Mouse (Mus musculus): ENCODE measurements around the gene Zfp536. TPM values are rescaled to one million over a fixed set of nuclear protein-coding genes. Genes with fewer than 3 reads are reported as not detected.

Gene Zfp536
- polyA plus RNA-seq, 1 experiment, result not detected

DNA sequence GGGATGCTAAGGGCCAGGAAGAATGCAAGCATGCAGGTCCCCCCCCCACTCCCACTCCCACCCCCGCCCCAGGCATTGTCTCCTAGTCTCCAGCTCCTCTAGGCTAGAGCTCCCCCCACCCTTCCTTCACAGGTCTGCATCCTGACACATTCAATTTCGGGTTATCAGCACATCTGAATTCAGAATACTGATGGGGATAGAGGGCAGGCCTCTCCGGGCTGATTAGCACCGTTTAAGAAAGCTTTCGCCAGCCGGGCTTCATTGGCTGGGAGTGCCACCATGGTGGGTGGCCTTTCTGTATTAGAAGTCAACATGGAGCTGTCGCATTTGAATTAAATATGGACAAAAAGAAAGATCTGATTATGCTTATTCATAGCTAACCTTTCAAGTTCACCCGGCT, 36.2 kb downstream of the Zfp536 start:
- Histone ChIP-seq H3K27ac (ENCODE audit: control insufficient read depth, insufficient read depth, low read depth, low read length, poor library complexity) (no peak overlapping the region), H3K4me3 (replicated peaks; ENCODE audit: control insufficient read depth, low read depth, low read length) (no peak overlapping the region), H3K4me1 (ENCODE audit: control insufficient read depth, insufficient read depth, low read length) (no peaks in the 10 kb centered on the region)
- WGBS, result 64% methylated on average over 8 of the region's 8 CpGs
- TF ChIP-seq POLR2A (IDR thresholded peaks at IDR 0.05; ENCODE audit: borderline replicate concordance, control insufficient read depth, low read depth, low read length) (no peak), CTCF (IDR thresholded peaks at IDR 0.05; ENCODE audit: control insufficient read depth, insufficient read depth, low read length) (no peak)

GRCm38 (mm10) chr7:37736413-37736720, 37.1 kb downstream of the Zfp536 start:
- no peaks in the 10 kb centered on the region for H3K4me1 ChIP-seq (ENCODE audit: control insufficient read depth, insufficient read depth, low read length)
- WGBS, result 38% methylated on average over 4 of the region's 4 CpGs
- TF ChIP-seq POLR2A (IDR thresholded peaks at IDR 0.05; ENCODE audit: borderline replicate concordance, control insufficient read depth, low read depth, low read length), result no peak
- no peak overlapping the region for H3K27ac ChIP-seq (ENCODE audit: control insufficient read depth, insufficient read depth, low read depth, low read length, poor library complexity)
- no peak overlapping the region for H3K4me3 ChIP-seq (replicated peaks; ENCODE audit: control insufficient read depth, low read depth, low read length)

- WGBS, result 61% methylated on average over 7 of the region's 7 CpGs
- Histone ChIP-seq H3K27ac (ENCODE audit: control insufficient read depth, insufficient read depth, low read depth, low read length, poor library complexity) (no peak overlapping the region), H3K4me3 (replicated peaks; ENCODE audit: control insufficient read depth, low read depth, low read length) (no peak overlapping the region), H3K4me1 (ENCODE audit: control insufficient read depth, insufficient read depth, low read length) (no peaks in the 10 kb centered on the region)
- no peak for TF ChIP-seq CTCF (IDR thresholded peaks at IDR 0.05; ENCODE audit: control insufficient read depth, insufficient read depth, low read length)
- TF ChIP-seq POLR2A (IDR thresholded peaks at IDR 0.05; ENCODE audit: borderline replicate concordance, control insufficient read depth, low read depth, low read length), result no peak
Observed at GRCm38 (mm10) chr7:37735707-37736412, 37.6 kb downstream of the Zfp536 start.

GRCm38 (mm10) chr7:37735101-37735500, 38.3 kb downstream of the Zfp536 start:
- Histone ChIP-seq H3K27ac (ENCODE audit: control insufficient read depth, insufficient read depth, low read depth, low read length, poor library complexity) (no peak overlapping the region), H3K4me3 (replicated peaks; ENCODE audit: control insufficient read depth, low read depth, low read length) (no peak overlapping the region), H3K4me1 (ENCODE audit: control insufficient read depth, insufficient read depth, low read length) (no peaks in the 10 kb centered on the region)
- no peak for TF ChIP-seq CTCF (IDR thresholded peaks at IDR 0.05; ENCODE audit: control insufficient read depth, insufficient read depth, low read length)
- 73% methylated on average over 6 of the region's 6 CpGs for WGBS

GRCm38 (mm10) chr7:37734576-37734975, 38.9 kb downstream of the Zfp536 start:
- no peak for TF ChIP-seq CTCF (IDR thresholded peaks at IDR 0.05; ENCODE audit: control insufficient read depth, insufficient read depth, low read length)
- no peak for TF ChIP-seq POLR2A (IDR thresholded peaks at IDR 0.05; ENCODE audit: borderline replicate concordance, control insufficient read depth, low read depth, low read length)
- 78% methylated on average over 6 of the region's 6 CpGs for WGBS

GRCm38 (mm10) chr7:37733996-37734395, 39.4 kb downstream of the Zfp536 start:
- H3K4me1 ChIP-seq (ENCODE audit: control insufficient read depth, insufficient read depth, low read length), result no peaks in the 10 kb centered on the region
- TF ChIP-seq CTCF (IDR thresholded peaks at IDR 0.05; ENCODE audit: control insufficient read depth, insufficient read depth, low read length) (no peak), POLR2A (IDR thresholded peaks at IDR 0.05; ENCODE audit: borderline replicate concordance, control insufficient read depth, low read depth, low read length) (no peak)
- 87% methylated on average over 4 of the region's 4 CpGs for WGBS
- no peak overlapping the region for H3K27ac ChIP-seq (ENCODE audit: control insufficient read depth, insufficient read depth, low read depth, low read length, poor library complexity)
- no peak overlapping the region for H3K4me3 ChIP-seq (replicated peaks; ENCODE audit: control insufficient read depth, low read depth, low read length)

More at GRCm38 (mm10) chr7:37734576-37734975, 38.9 kb downstream of the Zfp536 start:
- Histone ChIP-seq H3K27ac (ENCODE audit: control insufficient read depth, insufficient read depth, low read depth, low read length, poor library complexity) (no peak overlapping the region), H3K4me3 (replicated peaks; ENCODE audit: control insufficient read depth, low read depth, low read length) (no peak overlapping the region), H3K4me1 (ENCODE audit: control insufficient read depth, insufficient read depth, low read length) (no peaks in the 10 kb centered on the region)

DNA sequence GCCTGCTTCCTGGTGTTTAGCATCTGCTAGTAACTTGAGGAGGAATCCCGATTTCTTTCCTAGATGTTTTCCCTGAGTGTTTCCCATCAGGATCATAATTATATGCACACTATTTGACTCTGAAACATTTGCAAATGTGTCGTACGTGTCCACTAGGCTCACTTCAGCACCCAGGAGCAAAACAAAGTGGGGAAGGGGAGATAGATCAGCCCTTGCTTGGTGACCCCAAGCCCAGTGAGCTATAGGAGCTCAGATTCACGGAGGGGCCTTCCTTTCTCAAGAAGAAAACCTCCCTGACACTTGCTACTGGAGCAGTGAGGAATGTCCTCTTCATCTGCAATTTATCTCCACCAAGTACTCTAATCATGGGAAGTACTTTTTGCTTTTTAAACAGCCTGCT, 40.7 kb downstream of the Zfp536 start:
- H3K4me1 ChIP-seq (ENCODE audit: control insufficient read depth, insufficient read depth, low read length), result no peaks in the 10 kb centered on the region
- 64% methylated on average over 4 of the region's 4 CpGs for WGBS
- no peak overlapping the region for H3K4me3 ChIP-seq (replicated peaks; ENCODE audit: control insufficient read depth, low read depth, low read length)
- H3K27ac ChIP-seq (ENCODE audit: control insufficient read depth, insufficient read depth, low read depth, low read length, poor library complexity), result no peak overlapping the region
- TF ChIP-seq POLR2A (IDR thresholded peaks at IDR 0.05; ENCODE audit: borderline replicate concordance, control insufficient read depth, low read depth, low read length) (no peak), CTCF (IDR thresholded peaks at IDR 0.05; ENCODE audit: control insufficient read depth, insufficient read depth, low read length) (no peak)

GRCm38 (mm10) chr7:37727746-37728145, 45.7 kb downstream of the Zfp536 start:
- TF ChIP-seq CTCF (IDR thresholded peaks at IDR 0.05; ENCODE audit: control insufficient read depth, insufficient read depth, low read length), result no peak
- no peak for TF ChIP-seq POLR2A (IDR thresholded peaks at IDR 0.05; ENCODE audit: borderline replicate concordance, control insufficient read depth, low read depth, low read length)
- WGBS, result 63% methylated on average over 8 of the region's 8 CpGs
- H3K27ac ChIP-seq (ENCODE audit: control insufficient read depth, insufficient read depth, low read depth, low read length, poor library complexity), result no peak overlapping the region
- H3K4me1 ChIP-seq (ENCODE audit: control insufficient read depth, insufficient read depth, low read length), result no peaks in the 10 kb centered on the region
- no peak overlapping the region for H3K4me3 ChIP-seq (replicated peaks; ENCODE audit: control insufficient read depth, low read depth, low read length)
